Mouse (Mus musculus) kidney, embryonic 15.5 days (tissue): ENCODE data around the gene Ccdc9. TPM values are rescaled to one million over a fixed set of nuclear protein-coding genes. Genes with fewer than 3 reads are reported as not detected.
"Not testable (repeated sequence)": the region's sequence is repeated elsewhere in the genome, so short reads cannot be mapped to it uniquely, and the experiment has no call there.

Experiments
- ATAC-seq: fragments of 200-750 bp; cut with Nextera tagmentation; replicated peaks from 2 replicates; pipeline ENCODE4 v1.8.0; 2017; ENCODE audit warnings: moderate TSS enrichment; ENCODE audit not compliant: low FRiP score
- H3K27ac ChIP-seq: fragments of 300-500 bp; sonication (generic); 2 replicates; pipeline ENCODE4 v1.5.1; 2015; ENCODE audit warnings: mild to moderate bottlenecking, inconsistent platforms
- H3K27me3 ChIP-seq: fragments of 300-500 bp; sonication (generic); 2 replicates; pipeline ENCODE4 v1.6.1; 2015; ENCODE audit warnings: inconsistent platforms
- H3K36me3 ChIP-seq: fragments of 300-500 bp; sonication (generic); 2 replicates; pipeline ENCODE4 v1.6.1; 2015; ENCODE audit warnings: inconsistent platforms
- H3K4me1 ChIP-seq: fragments of 300-500 bp; sonication (generic); 2 replicates; pipeline ENCODE4 v1.6.1; 2015; ENCODE audit warnings: inconsistent platforms
- H3K4me2 ChIP-seq: fragments of 300-500 bp; sonication (generic); 2 replicates; pipeline ENCODE4 v1.6.1; 2015; ENCODE audit warnings: moderate library complexity, mild to moderate bottlenecking, inconsistent platforms
- H3K4me3 ChIP-seq: fragments of 300-500 bp; sonication (generic); replicated peaks from 2 replicates; pipeline ENCODE4 v1.5.1; 2015; ENCODE audit warnings: mild to moderate bottlenecking, inconsistent platforms
- H3K9ac ChIP-seq: fragments of 300-500 bp; sonication (generic); 2 replicates; pipeline ENCODE4 v1.6.1; 2015; ENCODE audit warnings: mild to moderate bottlenecking, inconsistent platforms
- H3K9me3 ChIP-seq: fragments of 300-500 bp; sonication (generic); replicated peaks from 2 replicates; pipeline ENCODE4 v1.6.1; 2016; ENCODE audit warnings: inconsistent platforms
- WGBS: fragments of 180-500 bp; shearing (Covaris S2); methylation state at CpG from one replicate; pipeline ENCODE4 v1.1.7; 2015; ENCODE audit warnings: mixed read lengths; 5-methylcytosine and 5-hydroxymethylcytosine counted together
- polyA plus RNA-seq: library from polyadenylated mRNA; unstranded; fragments of >200 nt; fragmentation: Nextera tagmentation; extraction: Ambion mirVana; gene quantifications from 2 replicates; pipeline ENCODE4 v1.2.1, GENCODE M21; 2015

The Ccdc9 gene
- polyA plus RNA-seq, 1 experiment from 2014 or later: 33.0 TPM

GRCm38 (mm10) chr7:16261097-16261496, 25.5 kb downstream of the Ccdc9 start:
- no peak overlapping the region for H3K4me2 ChIP-seq
- H3K4me3 ChIP-seq: no peak overlapping the region
- peaks cover 3% of the 10 kb centered on the region; the same call in 1 of the 2 replicates for H3K9me3 ChIP-seq
- no peak overlapping the region for H3K9ac ChIP-seq
- no peaks in the 10 kb centered on the region for H3K36me3 ChIP-seq
- no peaks in the 10 kb centered on the region for H3K27me3 ChIP-seq
- ATAC-seq: no peak
- no peaks in the 10 kb centered on the region for H3K4me1 ChIP-seq
- H3K27ac ChIP-seq: no peak overlapping the region
- WGBS: 82% methylated on average over 1 of the region's 1 CpGs

- H3K36me3 ChIP-seq: no peaks in the 10 kb centered on the region
- H3K4me1 ChIP-seq: no peaks in the 10 kb centered on the region
- H3K9me3 ChIP-seq: no peaks in the 10 kb centered on the region; the same call in 1 of the 2 replicates
- H3K27ac ChIP-seq: no peak within 1 kb of the TSS
- WGBS: 89% methylated on average over 5 of the region's 5 CpGs
- no peaks in the 10 kb centered on the region for H3K27me3 ChIP-seq
- H3K9ac ChIP-seq: no peak within 1 kb of the TSS
- no peak within 1 kb of the TSS for H3K4me3 ChIP-seq
- no peak within 1 kb of the TSS for H3K4me2 ChIP-seq
- no peak for ATAC-seq
These were observed 27.4 kb downstream of the Ccdc9 start, which contains the start of gene C5ar1 for GRCm38 (mm10) chr7:16259110-16259590. TSS of gene C5ar1 (minus strand) at chr7:16259540.

GRCm38 (mm10) chr7:16257830-16258229, 28.8 kb downstream of the Ccdc9 start:
- ATAC-seq: no peak
- no peak overlapping the region for H3K4me2 ChIP-seq
- H3K36me3 ChIP-seq: no peaks in the 10 kb centered on the region
- H3K27me3 ChIP-seq: no peaks in the 10 kb centered on the region
- H3K9ac ChIP-seq: no peak overlapping the region
- no peak overlapping the region for H3K4me3 ChIP-seq
- H3K4me1 ChIP-seq: no peaks in the 10 kb centered on the region
- H3K27ac ChIP-seq: no peak overlapping the region
- WGBS: 86% methylated on average over 11 of the region's 11 CpGs
- H3K9me3 ChIP-seq: no peaks in the 10 kb centered on the region

- H3K9me3 ChIP-seq, H3K9ac ChIP-seq, H3K4me3 ChIP-seq, ATAC-seq, H3K4me2 ChIP-seq, H3K4me1 ChIP-seq, H3K27ac ChIP-seq, H3K36me3 ChIP-seq, H3K27me3 ChIP-seq: not testable (repeated sequence)
- 84% methylated on average over 4 of the region's 4 CpGs for WGBS
These were observed 30.6 kb downstream of the Ccdc9 start for GRCm38 (mm10) chr7:16255963-16256362.

- no peak overlapping the region for H3K4me3 ChIP-seq
- H3K27me3 ChIP-seq: no peaks in the 10 kb centered on the region
- no peaks in the 10 kb centered on the region for H3K36me3 ChIP-seq
- H3K9me3 ChIP-seq: no peaks in the 10 kb centered on the region
- H3K4me1 ChIP-seq: no peaks in the 10 kb centered on the region
- ATAC-seq: no peak
- H3K9ac ChIP-seq: no peak overlapping the region
- H3K27ac ChIP-seq: no peak overlapping the region
- no peak overlapping the region for H3K4me2 ChIP-seq
- WGBS: 43% methylated on average over 4 of the region's 4 CpGs
These were observed 32.4 kb downstream of the Ccdc9 start for GRCm38 (mm10) chr7:16254195-16254594.

- ATAC-seq: no peak
- no peaks in the 10 kb centered on the region for H3K36me3 ChIP-seq
- no peak overlapping the region for H3K4me3 ChIP-seq
- H3K27me3 ChIP-seq: no peaks in the 10 kb centered on the region
- H3K4me1 ChIP-seq: no peaks in the 10 kb centered on the region
- H3K9ac ChIP-seq: no peak overlapping the region
- H3K4me2 ChIP-seq: no peak overlapping the region
- 80% methylated on average over 5 of the region's 5 CpGs for WGBS
- H3K27ac ChIP-seq: no peak overlapping the region
- no peaks in the 10 kb centered on the region for H3K9me3 ChIP-seq
These were observed 35.9 kb downstream of the Ccdc9 start for GRCm38 (mm10) chr7:16250687-16251086.

GRCm38 (mm10) chr7:16245958-16246357, 40.6 kb downstream of the Ccdc9 start:
- H3K4me2 ChIP-seq: no peak overlapping the region
- WGBS: 30% methylated on average over 3 of the region's 4 CpGs
- H3K9me3 ChIP-seq: no peaks in the 10 kb centered on the region
- ATAC-seq: no peak
- H3K4me3 ChIP-seq: no peak overlapping the region
- H3K27me3 ChIP-seq: no peaks in the 10 kb centered on the region
- H3K36me3 ChIP-seq: no peaks in the 10 kb centered on the region
- H3K4me1 ChIP-seq: 0 out of 2 replicates have a peak, but pooled peaks cover 3% of the 10 kb centered on the region
- H3K27ac ChIP-seq: no peak overlapping the region
- no peak overlapping the region for H3K9ac ChIP-seq

- Histone ChIP-seq H3K4me1 (0 out of 2 replicates have a peak, but pooled peaks cover 7% of the 10 kb centered on the region), H3K36me3 (no peaks in the 10 kb centered on the region), H3K9ac (no peak within 1 kb of the TSS), H3K27ac (0 out of 2 replicates have a peak within 1 kb of the TSS, but pooled peaks have one; percentile 9), H3K9me3 (no peaks in the 10 kb centered on the region), H3K4me2 (no peak within 1 kb of the TSS), H3K27me3 (no peaks in the 10 kb centered on the region), H3K4me3 (no peak within 1 kb of the TSS)
- ATAC-seq: no peak
- WGBS: 36% methylated on average over 5 of the region's 5 CpGs
These were observed 42.5 kb downstream of the Ccdc9 start, which contains the start of gene C5ar2 for GRCm38 (mm10) chr7:16244067-16244466. TSS of gene C5ar2 (minus strand) at chr7:16244154.

GRCm38 (mm10) chr7:16242198-16242597, 44.4 kb downstream of the Ccdc9 start:
- no peak overlapping the region for H3K27ac ChIP-seq
- H3K4me2 ChIP-seq: no peak overlapping the region
- H3K36me3 ChIP-seq: no peaks in the 10 kb centered on the region
- no peaks in the 10 kb centered on the region for H3K9me3 ChIP-seq
- ATAC-seq: no peak
- no peak overlapping the region for H3K9ac ChIP-seq
- 85% methylated on average over 6 of the region's 6 CpGs for WGBS
- no peak overlapping the region for H3K4me3 ChIP-seq
- H3K4me1 ChIP-seq: 0 out of 2 replicates have a peak, but pooled peaks cover 7% of the 10 kb centered on the region
- no peaks in the 10 kb centered on the region for H3K27me3 ChIP-seq

- ATAC-seq: no peak
- no peaks in the 10 kb centered on the region for H3K9me3 ChIP-seq
- no peak overlapping the region for H3K27ac ChIP-seq
- H3K4me1 ChIP-seq: 0 out of 2 replicates have a peak, but pooled peaks cover 7% of the 10 kb centered on the region
- WGBS: 47% methylated on average over 11 of the region's 11 CpGs
- no peaks in the 10 kb centered on the region for H3K36me3 ChIP-seq
- no peak overlapping the region for H3K4me3 ChIP-seq
- H3K4me2 ChIP-seq: no peak overlapping the region
- no peak overlapping the region for H3K9ac ChIP-seq
- no peaks in the 10 kb centered on the region for H3K27me3 ChIP-seq
These were observed 44.8 kb downstream of the Ccdc9 start for GRCm38 (mm10) chr7:16241787-16242186.

GRCm38 (mm10) chr7:16240978-16241303, 45.7 kb downstream of the Ccdc9 start:
- Histone ChIP-seq H3K27me3 (no peaks in the 10 kb centered on the region), H3K36me3 (no peaks in the 10 kb centered on the region), H3K9me3 (no peaks in the 10 kb centered on the region), H3K4me1 (0 out of 2 replicates have a peak, but pooled peaks cover 7% of the 10 kb centered on the region), H3K4me3 (no peak overlapping the region), H3K4me2 (no peak overlapping the region), H3K27ac (no peak overlapping the region), H3K9ac (no peak overlapping the region)
- WGBS: 95% methylated on average over 1 of the region's 1 CpGs
- no peak for ATAC-seq

GRCm38 (mm10) chr7:16240281-16240977, 46.2 kb downstream of the Ccdc9 start:
- Histone ChIP-seq H3K4me3 (no peak overlapping the region), H3K27me3 (no peaks in the 10 kb centered on the region), H3K27ac (no peak overlapping the region), H3K4me2 (no peak overlapping the region), H3K36me3 (no peaks in the 10 kb centered on the region), H3K9ac (no peak overlapping the region), H3K4me1 (0 out of 2 replicates have a peak, but pooled peaks cover 7% of the 10 kb centered on the region), H3K9me3 (no peaks in the 10 kb centered on the region)
- ATAC-seq: no peak
- WGBS: 83% methylated on average over 7 of the region's 7 CpGs
